Mouse (Mus musculus): ENCODE measurements around the gene Tenm4. TPM values are rescaled to one million over a fixed set of nuclear protein-coding genes. Genes with fewer than 3 reads are reported as not detected.

The Tenm4 gene
- polyA plus RNA-seq, 1 experiment = 0.79 TPM

DNA sequence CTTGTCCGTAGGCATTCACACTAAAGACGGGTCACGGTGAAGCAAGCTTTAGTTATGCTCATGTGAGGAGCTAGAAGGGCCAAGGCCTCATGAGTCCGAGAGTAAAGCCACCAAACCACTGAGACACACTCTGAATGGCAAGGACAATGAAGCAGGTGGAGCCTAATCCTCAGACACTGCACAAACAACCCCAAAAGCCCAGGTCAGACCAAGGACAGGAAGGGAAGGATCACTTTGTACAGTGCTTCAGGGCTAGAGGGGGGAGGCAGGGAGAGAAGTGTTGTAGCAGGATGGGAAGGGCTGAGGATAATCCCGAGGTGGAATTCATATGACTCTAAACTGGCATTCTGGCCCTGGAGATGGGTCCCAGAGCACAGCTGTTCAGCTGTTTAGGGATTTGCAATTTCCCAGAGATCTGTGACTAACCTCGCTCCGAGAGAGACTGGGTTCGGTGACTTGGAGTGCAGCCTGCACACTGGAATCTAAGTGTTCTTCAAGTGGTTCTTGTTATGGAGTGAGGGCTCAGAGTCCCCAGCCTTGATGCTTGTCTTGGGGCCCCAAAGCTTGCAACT is 129.9 kb downstream of the Tenm4 start:
- H3K4me1 ChIP-seq (ENCODE audit: control insufficient read depth, insufficient read depth, insufficient read length, low read length) = no peaks in the 10 kb centered on the region
- no peaks in the 10 kb centered on the region for H3K36me3 ChIP-seq (ENCODE audit: control insufficient read depth, insufficient read depth, low read length)
- no peak overlapping the region for H3K4me3 ChIP-seq (ENCODE audit: low read depth, low read length)
- H3K27ac ChIP-seq (ENCODE audit: insufficient read depth, low read depth, low read length) = no peak overlapping the region
- 73% methylated on average over 8 of the region's 8 CpGs for WGBS
- no peaks in the 10 kb centered on the region for H3K27me3 ChIP-seq (ENCODE audit: control insufficient read depth, insufficient read depth, low read length)
- TF ChIP-seq POLR2A (IDR thresholded peaks at IDR 0.05; ENCODE audit: low read depth, low read length) (no peak), CTCF (IDR thresholded peaks at IDR 0.05; ENCODE audit: extremely low read depth, insufficient read length, insufficient replicate concordance, low read depth, low read length) (no peak)

DNA sequence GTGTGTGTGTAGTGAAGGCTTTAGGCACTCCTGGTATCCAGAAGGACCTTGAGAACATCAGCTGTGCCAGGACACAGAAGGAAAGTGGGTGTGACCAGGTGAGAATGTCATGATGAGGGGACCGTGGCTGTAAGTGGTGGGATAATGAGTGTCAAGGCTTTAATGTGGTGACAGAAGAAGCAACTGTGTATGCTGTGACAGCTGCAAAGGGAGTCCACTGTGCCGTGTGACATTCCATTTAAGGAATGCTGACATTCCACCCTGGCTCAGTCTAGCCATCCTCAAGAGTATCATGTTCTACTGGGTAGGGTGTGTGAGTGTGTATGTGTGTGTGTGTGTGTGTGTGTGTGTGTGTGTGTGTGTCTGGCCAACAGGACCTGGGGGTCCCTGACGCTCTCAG is 130.8 kb downstream of the Tenm4 start:
- Histone ChIP-seq H3K4me1 (ENCODE audit: control insufficient read depth, insufficient read depth, insufficient read length, low read length) (no peaks in the 10 kb centered on the region), H3K36me3 (ENCODE audit: control insufficient read depth, insufficient read depth, low read length) (no peaks in the 10 kb centered on the region), H3K27me3 (ENCODE audit: control insufficient read depth, insufficient read depth, low read length) (no peaks in the 10 kb centered on the region), H3K27ac (ENCODE audit: insufficient read depth, low read depth, low read length) (no peak overlapping the region), H3K4me3 (ENCODE audit: low read depth, low read length) (no peak overlapping the region)
- TF ChIP-seq POLR2A (IDR thresholded peaks at IDR 0.05; ENCODE audit: low read depth, low read length) = no peak
- no peak for TF ChIP-seq CTCF (IDR thresholded peaks at IDR 0.05; ENCODE audit: extremely low read depth, insufficient read length, insufficient replicate concordance, low read depth, low read length)
- 61% methylated on average over 3 of the region's 3 CpGs for WGBS

DNA sequence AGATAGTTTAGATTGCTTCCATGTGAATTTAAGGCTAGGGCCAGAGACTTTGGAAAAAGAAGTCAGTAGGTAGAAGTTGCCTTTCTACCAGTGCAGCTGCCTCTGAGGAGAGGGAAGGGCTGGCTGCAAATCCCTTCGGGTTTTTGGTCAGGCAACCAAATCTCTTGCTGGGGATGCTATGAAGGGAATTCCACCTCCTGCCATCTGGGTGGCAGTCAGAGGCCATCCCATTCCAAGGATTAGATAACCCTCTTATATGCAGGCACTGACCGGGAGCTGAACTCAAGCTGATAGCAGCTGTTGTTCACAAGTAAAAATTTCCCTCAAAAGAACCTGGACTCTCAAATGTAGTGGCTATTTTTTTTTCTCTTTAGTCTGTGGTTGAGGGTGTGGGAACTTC is 132.9 kb downstream of the Tenm4 start:
- WGBS = 37% methylated on average over 2 of the region's 2 CpGs
- Histone ChIP-seq H3K36me3 (ENCODE audit: control insufficient read depth, insufficient read depth, low read length) (no peaks in the 10 kb centered on the region), H3K4me1 (ENCODE audit: control insufficient read depth, insufficient read depth, insufficient read length, low read length) (no peaks in the 10 kb centered on the region), H3K27me3 (ENCODE audit: control insufficient read depth, insufficient read depth, low read length) (no peaks in the 10 kb centered on the region), H3K4me3 (ENCODE audit: low read depth, low read length) (no peak overlapping the region), H3K27ac (ENCODE audit: insufficient read depth, low read depth, low read length) (no peak overlapping the region)
- TF ChIP-seq CTCF (IDR thresholded peaks at IDR 0.05; ENCODE audit: extremely low read depth, insufficient read length, insufficient replicate concordance, low read depth, low read length) (no peak), POLR2A (IDR thresholded peaks at IDR 0.05; ENCODE audit: low read depth, low read length) (no peak)

DNA sequence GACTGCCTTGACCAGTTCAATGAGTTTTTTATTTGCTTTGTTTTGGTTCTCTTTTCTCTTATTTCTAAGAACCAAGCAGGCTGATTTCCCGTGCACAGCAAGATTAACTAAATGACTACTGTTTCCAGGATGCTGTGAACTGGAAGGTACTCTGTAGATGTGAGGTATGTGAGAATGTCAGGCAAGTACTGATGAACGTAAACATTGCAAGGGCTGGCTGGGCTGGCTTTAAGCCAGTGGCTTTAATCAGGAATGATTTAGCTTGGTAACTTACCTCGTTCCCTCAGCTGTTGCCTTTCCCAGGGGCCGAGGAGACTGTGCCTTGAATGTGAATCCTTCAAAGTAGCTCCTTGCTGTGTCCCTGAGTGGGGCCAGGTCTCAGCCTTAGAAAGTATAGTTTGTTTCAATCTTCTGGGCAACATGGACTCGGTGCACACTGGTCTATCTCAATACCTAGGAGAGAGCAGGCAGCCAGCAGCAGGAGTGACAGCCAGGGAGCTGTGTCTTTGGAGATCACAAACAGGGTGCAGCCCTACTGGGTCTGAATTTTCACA is 134.4 kb downstream of the Tenm4 start:
- Histone ChIP-seq H3K36me3 (ENCODE audit: control insufficient read depth, insufficient read depth, low read length) (no peaks in the 10 kb centered on the region), H3K4me3 (ENCODE audit: low read depth, low read length) (no peak overlapping the region), H3K4me1 (ENCODE audit: control insufficient read depth, insufficient read depth, insufficient read length, low read length) (no peaks in the 10 kb centered on the region), H3K27me3 (ENCODE audit: control insufficient read depth, insufficient read depth, low read length) (no peaks in the 10 kb centered on the region), H3K27ac (ENCODE audit: insufficient read depth, low read depth, low read length) (no peak overlapping the region)
- TF ChIP-seq CTCF (IDR thresholded peaks at IDR 0.05; ENCODE audit: extremely low read depth, insufficient read length, insufficient replicate concordance, low read depth, low read length) = no peak
- no peak for TF ChIP-seq POLR2A (IDR thresholded peaks at IDR 0.05; ENCODE audit: low read depth, low read length)
- 52% methylated on average over 5 of the region's 5 CpGs for WGBS

DNA sequence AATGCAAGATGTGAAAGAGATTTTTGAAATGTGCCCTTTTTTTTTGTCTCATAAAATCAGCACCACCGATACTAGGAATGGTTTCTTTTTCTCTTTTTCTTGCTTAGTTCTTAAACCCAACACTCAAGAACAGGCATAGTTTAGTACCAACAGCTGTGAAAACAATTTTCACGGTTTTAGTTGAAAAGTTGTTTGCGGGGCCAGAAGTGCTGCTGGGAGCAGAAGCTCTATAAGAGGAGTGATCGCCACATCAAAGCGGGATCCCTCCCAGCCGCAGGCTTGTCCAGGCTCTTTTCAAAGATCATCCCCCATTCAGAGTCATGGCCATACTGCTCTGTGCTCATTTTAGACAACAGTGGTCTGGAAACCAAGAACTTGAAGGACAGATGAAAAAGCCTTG is 137.1 kb downstream of the Tenm4 start:
- H3K27me3 ChIP-seq (ENCODE audit: control insufficient read depth, insufficient read depth, low read length) = no peaks in the 10 kb centered on the region
- H3K36me3 ChIP-seq (ENCODE audit: control insufficient read depth, insufficient read depth, low read length) = no peaks in the 10 kb centered on the region
- no peak for TF ChIP-seq POLR2A (IDR thresholded peaks at IDR 0.05; ENCODE audit: low read depth, low read length)
- TF ChIP-seq CTCF (IDR thresholded peaks at IDR 0.05; ENCODE audit: extremely low read depth, insufficient read length, insufficient replicate concordance, low read depth, low read length) = no peak
- 77% methylated on average over 6 of the region's 6 CpGs for WGBS
- H3K27ac ChIP-seq (ENCODE audit: insufficient read depth, low read depth, low read length) = no peak overlapping the region
- no peak overlapping the region for H3K4me3 ChIP-seq (ENCODE audit: low read depth, low read length)
- H3K4me1 ChIP-seq (ENCODE audit: control insufficient read depth, insufficient read depth, insufficient read length, low read length) = no peaks in the 10 kb centered on the region

DNA sequence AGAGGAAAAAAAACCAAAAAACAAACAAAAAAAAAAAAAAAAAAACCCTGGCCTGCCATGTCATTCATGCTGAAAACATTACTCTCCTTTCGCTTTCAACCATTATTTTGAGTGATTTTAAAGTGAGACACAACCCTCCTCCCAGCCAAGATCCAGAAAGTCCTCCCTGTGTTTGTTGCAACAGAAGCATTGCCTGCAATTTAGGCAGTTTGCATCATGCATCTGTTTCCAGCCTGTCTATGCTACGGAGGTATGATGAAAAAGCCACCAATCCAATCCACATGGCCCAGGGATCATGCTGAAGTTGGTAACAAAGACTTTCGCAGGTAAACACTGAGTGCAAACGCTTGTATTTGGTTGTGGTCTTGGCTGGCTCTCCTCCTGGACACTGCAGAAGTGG is 158.3 kb downstream of the Tenm4 start:
- 66% methylated on average over 4 of the region's 4 CpGs for WGBS
- Histone ChIP-seq H3K4me1 (ENCODE audit: control insufficient read depth, insufficient read depth, insufficient read length, low read length) (no peaks in the 10 kb centered on the region), H3K27ac (ENCODE audit: insufficient read depth, low read depth, low read length) (no peak overlapping the region), H3K27me3 (ENCODE audit: control insufficient read depth, insufficient read depth, low read length) (no peaks in the 10 kb centered on the region), H3K36me3 (ENCODE audit: control insufficient read depth, insufficient read depth, low read length) (no peaks in the 10 kb centered on the region), H3K4me3 (ENCODE audit: low read depth, low read length) (no peak overlapping the region)
- no peak for TF ChIP-seq POLR2A (IDR thresholded peaks at IDR 0.05; ENCODE audit: low read depth, low read length)
- TF ChIP-seq CTCF (IDR thresholded peaks at IDR 0.05; ENCODE audit: extremely low read depth, insufficient read length, insufficient replicate concordance, low read depth, low read length) = no peak

DNA sequence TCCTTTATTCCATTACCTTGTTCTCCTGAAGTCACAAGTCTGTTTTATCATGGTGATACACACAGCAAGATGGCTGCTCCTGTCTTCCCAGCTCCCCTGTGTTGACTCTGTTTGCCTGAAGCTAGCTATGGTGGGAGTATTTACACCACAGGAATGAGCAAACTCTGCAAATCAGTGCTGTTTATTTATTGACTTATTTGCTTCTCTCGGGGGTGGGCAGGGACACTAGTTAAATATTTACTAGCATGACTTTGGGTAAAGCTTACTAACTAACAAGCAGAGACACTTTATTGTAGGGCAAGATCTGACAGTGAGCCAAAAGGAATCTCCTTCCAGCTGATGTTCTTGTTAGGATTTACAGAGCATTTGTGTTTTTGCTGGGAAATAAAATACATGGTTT is 160.1 kb downstream of the Tenm4 start:
- TF ChIP-seq POLR2A (IDR thresholded peaks at IDR 0.05; ENCODE audit: low read depth, low read length) = no peak
- TF ChIP-seq CTCF (IDR thresholded peaks at IDR 0.05; ENCODE audit: extremely low read depth, insufficient read length, insufficient replicate concordance, low read depth, low read length) = no peak
- H3K36me3 ChIP-seq (ENCODE audit: control insufficient read depth, insufficient read depth, low read length) = no peaks in the 10 kb centered on the region
- no peak overlapping the region for H3K4me3 ChIP-seq (ENCODE audit: low read depth, low read length)
- no peaks in the 10 kb centered on the region for H3K4me1 ChIP-seq (ENCODE audit: control insufficient read depth, insufficient read depth, insufficient read length, low read length)
- WGBS = 21% methylated on average over 1 of the region's 1 CpGs
- H3K27me3 ChIP-seq (ENCODE audit: control insufficient read depth, insufficient read depth, low read length) = no peaks in the 10 kb centered on the region
- no peak overlapping the region for H3K27ac ChIP-seq (ENCODE audit: insufficient read depth, low read depth, low read length)
